Mouse (Mus musculus): ENCODE measurements around the gene Chchd1. TPM values are rescaled to one million over a fixed set of nuclear protein-coding genes. Genes with fewer than 3 reads are reported as not detected.

Chchd1 gene
- polyA plus RNA-seq, 1 experiment: 54.0 TPM

DNA sequence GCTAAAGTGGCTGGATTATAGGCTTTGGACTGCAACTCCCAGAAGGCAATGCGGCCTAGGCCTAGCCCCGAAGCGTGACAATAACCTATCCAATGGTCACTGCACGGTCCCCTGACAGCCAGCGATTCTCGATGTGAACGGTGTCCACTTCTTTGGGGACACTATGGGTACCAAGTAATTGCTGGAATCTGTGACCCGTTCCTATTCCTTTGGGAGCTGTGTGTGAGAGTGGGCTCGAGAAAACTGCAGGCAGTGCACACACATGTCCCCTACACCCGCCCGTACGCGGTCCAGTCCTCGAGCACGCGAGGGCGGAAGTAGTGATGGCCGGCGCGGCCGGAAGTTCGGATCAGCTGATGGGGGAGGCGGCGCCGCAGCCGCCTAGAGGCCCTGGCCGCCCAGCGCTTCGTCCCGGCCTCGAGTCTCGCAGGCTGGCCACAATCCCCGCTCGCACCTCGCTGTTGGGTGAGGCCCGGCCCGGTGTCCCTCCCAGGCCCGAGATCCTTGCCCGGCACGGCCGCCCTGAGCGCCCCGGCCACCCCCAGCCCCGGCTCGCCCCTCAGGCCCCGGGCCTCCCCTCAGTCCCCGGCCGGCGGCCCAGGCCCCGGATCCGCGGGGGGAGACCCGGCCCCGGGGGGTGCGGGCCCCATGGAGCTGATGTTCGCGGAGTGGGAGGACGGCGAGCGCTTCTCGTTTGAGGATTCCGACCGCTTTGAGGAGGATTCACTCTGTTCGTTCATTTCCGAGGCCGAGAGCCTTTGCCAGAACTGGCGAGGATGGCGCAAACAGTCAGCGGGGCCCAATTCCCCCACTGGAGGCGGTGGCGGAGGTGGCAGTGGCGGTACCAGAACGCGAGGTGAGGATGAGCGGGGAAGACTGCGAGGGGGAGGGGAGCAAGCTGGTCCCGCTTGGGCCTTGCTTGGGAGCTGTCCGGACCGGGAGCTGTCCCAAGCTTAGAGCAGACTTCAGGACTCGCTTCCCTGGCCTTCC lies 4.7 kb downstream of the Chchd1 start, which contains the start of gene Zswim8:
Zswim8 (plus strand) TSS at position 352 of the 990 bp plus-strand sequence.
- peaks cover 10% of the 10 kb centered on the region; the same call in 1 of the 2 replicates for H3K4me1 ChIP-seq (ENCODE audit: control insufficient read depth, insufficient read depth, low read length)

DNA sequence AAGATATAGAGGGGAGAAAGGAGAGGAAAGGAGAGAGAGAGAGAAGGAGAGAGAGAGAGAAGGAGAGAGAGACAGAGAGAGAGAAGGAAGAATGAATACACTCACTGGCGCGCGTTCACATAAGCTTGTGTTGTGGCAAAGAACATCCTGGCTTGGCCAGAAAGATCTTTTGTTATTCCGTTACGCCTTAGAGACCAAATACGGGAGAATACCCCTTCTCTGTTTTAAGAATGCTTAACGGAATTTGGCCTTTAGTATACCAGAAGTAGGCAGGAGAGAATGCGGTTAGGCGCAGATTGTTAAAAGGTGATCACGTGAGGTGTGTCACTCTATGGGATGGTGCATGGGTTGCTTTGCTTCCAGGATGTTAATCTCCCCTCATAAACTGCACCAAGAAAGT lies 5.4 kb downstream of the Chchd1 start:
- H3K36me3 ChIP-seq (ENCODE audit: control insufficient read depth, insufficient read depth, low read length): no peaks in the 10 kb centered on the region; the same call in 1 of the 2 replicates
- no peak for TF ChIP-seq CTCF (conservative IDR thresholded peaks at IDR 0.05; ENCODE audit: insufficient read depth, insufficient read length, low read depth, low read length)
- TF ChIP-seq POLR2A (IDR thresholded peaks at IDR 0.05; ENCODE audit: low read depth, low read length): no peak
- H3K27me3 ChIP-seq (replicated peaks; ENCODE audit: control insufficient read depth, insufficient read depth, low read length): no peaks in the 10 kb centered on the region
- DNase-seq: no peak
- H3K4me1 ChIP-seq (ENCODE audit: control insufficient read depth, insufficient read depth, low read length): peaks cover 10% of the 10 kb centered on the region; the same call in 1 of the 2 replicates
- 2% methylated on average over 10 of the region's 10 CpGs for WGBS
- H3K4me3 ChIP-seq (ENCODE audit: insufficient read depth, low read depth, low read length): peak overlapping the region; percentile 66
- no peak overlapping the region for H3K27ac ChIP-seq (ENCODE audit: insufficient read depth, low read depth, low read length)

More for the DNA sequence above, 4.7 kb downstream of the Chchd1 start, which contains the start of gene Zswim8:
- peak; percentile 95 for DNase-seq
- TF ChIP-seq CTCF (conservative IDR thresholded peaks at IDR 0.05; ENCODE audit: insufficient read depth, insufficient read length, low read depth, low read length) (no peak), POLR2A (IDR thresholded peaks at IDR 0.05; ENCODE audit: low read depth, low read length) (peak; percentile 36)
- Histone ChIP-seq H3K36me3 (ENCODE audit: control insufficient read depth, insufficient read depth, low read length) (no peaks in the 10 kb centered on the region), H3K4me3 (ENCODE audit: insufficient read depth, low read depth, low read length) (peak within 1 kb of the TSS; percentile 66), H3K27me3 (replicated peaks; ENCODE audit: control insufficient read depth, insufficient read depth, low read length) (no peaks in the 10 kb centered on the region), H3K27ac (ENCODE audit: insufficient read depth, low read depth, low read length) (peak within 1 kb of the TSS; percentile 74)
- 1% methylated on average over 80 of the region's 80 CpGs for WGBS

DNA sequence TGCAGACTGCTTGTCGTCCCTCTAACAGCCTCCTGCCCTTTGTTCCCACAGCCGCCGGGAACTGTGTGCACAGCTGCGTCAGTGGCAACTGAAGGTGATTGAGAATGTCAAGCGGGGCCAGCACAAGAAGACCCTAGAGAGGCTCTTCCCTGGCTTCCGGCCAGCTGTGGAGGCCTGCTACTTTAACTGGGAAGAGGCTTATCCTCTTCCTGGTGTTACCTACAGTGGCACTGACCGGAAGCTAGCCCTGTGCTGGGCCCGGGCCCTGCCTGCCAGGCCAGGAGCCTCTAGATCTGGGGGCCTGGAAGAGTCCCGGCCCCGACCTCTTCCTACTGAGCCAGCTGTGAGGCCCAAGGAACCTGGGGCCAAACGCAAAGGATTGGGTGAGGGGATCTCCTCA lies 11.0 kb downstream of the Chchd1 start:
- TF ChIP-seq POLR2A (IDR thresholded peaks at IDR 0.05; ENCODE audit: low read depth, low read length): no peak
- no peak for TF ChIP-seq CTCF (conservative IDR thresholded peaks at IDR 0.05; ENCODE audit: insufficient read depth, insufficient read length, low read depth, low read length)
- peaks cover 2% of the 10 kb centered on the region; the same call in 1 of the 2 replicates for H3K36me3 ChIP-seq (ENCODE audit: control insufficient read depth, insufficient read depth, low read length)
- 76% methylated on average over 11 of the region's 11 CpGs for whole genome bisulfite sequencing

DNA sequence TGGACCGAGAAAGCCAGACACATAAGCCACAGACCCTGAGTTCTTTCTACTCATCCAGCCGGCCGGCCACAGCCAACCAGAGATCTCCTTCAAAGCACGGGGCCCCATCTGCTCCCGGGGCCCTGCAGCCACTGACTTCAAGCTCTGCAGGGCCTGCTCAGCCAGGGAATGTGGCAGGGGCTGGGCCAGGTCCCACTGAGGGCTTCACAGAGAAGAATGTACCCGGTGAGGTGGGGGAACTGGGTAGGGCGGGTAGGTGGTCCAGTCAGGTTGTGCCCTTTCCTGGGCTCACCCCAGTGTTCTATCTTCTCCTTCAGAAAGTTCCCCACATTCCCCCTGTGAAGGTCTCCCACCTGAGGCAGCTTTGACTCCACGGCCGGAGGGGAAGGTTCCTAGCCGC lies 15.6 kb downstream of the Chchd1 start:
- DNase-seq: no peak
- Histone ChIP-seq H3K4me3 (ENCODE audit: insufficient read depth, low read depth, low read length) (no peak overlapping the region), H3K36me3 (ENCODE audit: control insufficient read depth, insufficient read depth, low read length) (peaks cover 2% of the 10 kb centered on the region), H3K27me3 (replicated peaks; ENCODE audit: control insufficient read depth, insufficient read depth, low read length) (no peaks in the 10 kb centered on the region), H3K27ac (ENCODE audit: insufficient read depth, low read depth, low read length) (no peak overlapping the region), H3K4me1 (ENCODE audit: control insufficient read depth, insufficient read depth, low read length) (no peaks in the 10 kb centered on the region)
- WGBS: 90% methylated on average over 10 of the region's 10 CpGs
- TF ChIP-seq POLR2A (IDR thresholded peaks at IDR 0.05; ENCODE audit: low read depth, low read length) (no peak), CTCF (conservative IDR thresholded peaks at IDR 0.05; ENCODE audit: insufficient read depth, insufficient read length, low read depth, low read length) (no peak)

More for the DNA sequence above, 11.0 kb downstream of the Chchd1 start:
- Histone ChIP-seq H3K4me1 (ENCODE audit: control insufficient read depth, insufficient read depth, low read length) (0 out of 2 replicates have a peak, but pooled peaks cover 2% of the 10 kb centered on the region), H3K27ac (ENCODE audit: insufficient read depth, low read depth, low read length) (no peak overlapping the region), H3K27me3 (replicated peaks; ENCODE audit: control insufficient read depth, insufficient read depth, low read length) (no peaks in the 10 kb centered on the region), H3K4me3 (ENCODE audit: insufficient read depth, low read depth, low read length) (no peak overlapping the region)
- no peak for DNase-seq

DNA sequence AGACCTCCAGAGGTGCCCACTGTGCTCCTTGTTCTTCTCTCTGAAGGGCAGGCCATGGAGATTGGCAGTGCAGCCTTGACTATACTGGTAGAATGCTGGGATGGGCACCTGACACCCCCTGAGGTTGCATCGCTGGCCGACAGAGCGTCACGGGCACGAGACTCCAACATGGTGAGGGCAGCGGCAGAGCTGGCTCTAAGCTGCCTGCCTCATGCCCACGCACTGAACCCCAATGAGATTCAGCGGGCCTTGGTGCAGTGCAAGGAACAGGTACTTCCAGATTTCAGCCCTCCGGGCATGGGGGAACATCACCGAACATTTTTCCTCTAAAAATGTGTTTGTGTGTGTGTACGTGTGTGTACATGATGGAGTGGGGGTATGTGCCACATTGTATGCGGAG lies 17.0 kb downstream of the Chchd1 start:
- TF ChIP-seq POLR2A (IDR thresholded peaks at IDR 0.05; ENCODE audit: low read depth, low read length): no peak
- no peaks in the 10 kb centered on the region for H3K4me1 ChIP-seq (ENCODE audit: control insufficient read depth, insufficient read depth, low read length)

DNA sequence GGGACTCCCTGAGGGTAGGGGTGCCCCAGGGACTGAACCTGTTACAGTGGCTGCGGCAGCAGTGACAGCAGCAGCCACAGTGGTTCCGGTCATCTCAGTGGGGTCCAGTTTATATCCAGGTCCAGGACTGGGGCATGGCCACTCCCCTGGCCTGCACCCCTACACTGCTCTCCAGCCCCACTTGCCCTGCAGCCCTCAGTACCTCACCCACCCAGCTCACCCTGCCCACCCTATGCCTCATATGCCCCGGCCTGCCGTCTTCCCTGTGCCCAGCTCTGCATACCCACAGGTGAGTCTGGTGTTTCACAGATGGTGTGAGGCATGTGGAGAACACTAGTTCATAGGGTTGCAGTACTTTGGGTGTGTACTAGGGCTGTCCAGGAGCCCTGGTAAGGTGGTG lies 18.6 kb downstream of the Chchd1 start:
- WGBS: 89% methylated on average over 4 of the region's 4 CpGs
- Histone ChIP-seq H3K4me3 (ENCODE audit: insufficient read depth, low read depth, low read length) (no peak overlapping the region), H3K36me3 (ENCODE audit: control insufficient read depth, insufficient read depth, low read length) (no peaks in the 10 kb centered on the region; the same call in none of the 2 replicates)

More for the DNA sequence above, 17.0 kb downstream of the Chchd1 start:
- H3K4me3 ChIP-seq (ENCODE audit: insufficient read depth, low read depth, low read length): no peak overlapping the region
- no peaks in the 10 kb centered on the region for H3K27me3 ChIP-seq (replicated peaks; ENCODE audit: control insufficient read depth, insufficient read depth, low read length)
- DNase-seq: no peak
- H3K27ac ChIP-seq (ENCODE audit: insufficient read depth, low read depth, low read length): no peak overlapping the region
- 81% methylated on average over 12 of the region's 12 CpGs for WGBS
- H3K36me3 ChIP-seq (ENCODE audit: control insufficient read depth, insufficient read depth, low read length): peaks cover 2% of the 10 kb centered on the region

DNA sequence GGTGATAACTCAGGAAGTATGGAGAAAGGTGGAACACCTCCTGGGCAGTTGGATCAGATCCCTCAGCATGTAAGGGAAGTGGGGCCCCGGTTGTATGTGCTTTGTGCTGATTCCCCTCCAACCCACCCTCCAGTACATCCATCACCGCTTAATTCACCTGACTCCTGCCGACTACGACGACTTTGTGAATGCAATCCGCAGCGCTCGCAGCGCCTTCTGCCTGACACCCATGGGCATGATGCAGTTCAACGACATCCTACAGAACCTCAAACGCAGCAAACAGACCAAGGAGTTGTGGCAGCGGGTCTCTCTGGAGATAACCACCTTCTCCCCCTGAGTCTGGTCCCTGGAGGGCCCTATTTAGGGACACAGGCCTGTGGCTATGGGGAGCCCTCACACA lies 20.2 kb downstream of the Chchd1 start:
- H3K4me3 ChIP-seq (ENCODE audit: insufficient read depth, low read depth, low read length): no peak overlapping the region
- H3K27ac ChIP-seq (ENCODE audit: insufficient read depth, low read depth, low read length): no peak overlapping the region
- DNase-seq: no peak
- no peaks in the 10 kb centered on the region for H3K4me1 ChIP-seq (ENCODE audit: control insufficient read depth, insufficient read depth, low read length)
- WGBS: 89% methylated on average over 12 of the region's 12 CpGs
- TF ChIP-seq CTCF (conservative IDR thresholded peaks at IDR 0.05; ENCODE audit: insufficient read depth, insufficient read length, low read depth, low read length): no peak
- no peak for TF ChIP-seq POLR2A (IDR thresholded peaks at IDR 0.05; ENCODE audit: low read depth, low read length)
- H3K36me3 ChIP-seq (ENCODE audit: control insufficient read depth, insufficient read depth, low read length): no peaks in the 10 kb centered on the region; the same call in none of the 2 replicates
- H3K27me3 ChIP-seq (replicated peaks; ENCODE audit: control insufficient read depth, insufficient read depth, low read length): no peaks in the 10 kb centered on the region

More for the DNA sequence above, 18.6 kb downstream of the Chchd1 start:
- Histone ChIP-seq H3K27me3 (replicated peaks; ENCODE audit: control insufficient read depth, insufficient read depth, low read length) (no peaks in the 10 kb centered on the region), H3K4me1 (ENCODE audit: control insufficient read depth, insufficient read depth, low read length) (no peaks in the 10 kb centered on the region), H3K27ac (ENCODE audit: insufficient read depth, low read depth, low read length) (no peak overlapping the region)
- DNase-seq: no peak
- TF ChIP-seq CTCF (conservative IDR thresholded peaks at IDR 0.05; ENCODE audit: insufficient read depth, insufficient read length, low read depth, low read length) (no peak), POLR2A (IDR thresholded peaks at IDR 0.05; ENCODE audit: low read depth, low read length) (no peak)
